Mouse (Mus musculus): ENCODE data around the gene Celf2. TPM values are rescaled to one million over a fixed set of nuclear protein-coding genes. Genes with fewer than 3 reads are reported as not detected.

Celf2 gene
- polyA plus RNA-seq, 1 experiment from 2014 or later, result 35.4 TPM

GRCm38 (mm10) chr2:6647028-6647427, 862.3 kb downstream of the Celf2 start:
- ATAC-seq, result no peak
- WGBS, result 89% methylated on average over 4 of the region's 4 CpGs

GRCm38 (mm10) chr2:6646325-6646724, 863.0 kb downstream of the Celf2 start:
- no peaks in the 10 kb centered on the region for H3K9me3 ChIP-seq (ENCODE audit: control insufficient read depth, low read length)
- no peaks in the 10 kb centered on the region for H3K27me3 ChIP-seq (replicated peaks; ENCODE audit: control insufficient read depth, insufficient read depth, low read length)
- 81% methylated on average over 3 of the region's 3 CpGs for WGBS
- no peak for ATAC-seq
- H3K4me1 ChIP-seq (ENCODE audit: control insufficient read depth, insufficient read depth, low read length), result no peaks in the 10 kb centered on the region
- no peak overlapping the region for H3K9ac ChIP-seq (ENCODE audit: low read depth, low read length)
- H3K36me3 ChIP-seq (ENCODE audit: control insufficient read depth, insufficient read depth, low read length), result no peaks in the 10 kb centered on the region
- H3K4me3 ChIP-seq (ENCODE audit: low read length), result no peak overlapping the region
- H3K4me2 ChIP-seq (ENCODE audit: low read depth, low read length), result no peak overlapping the region
- H3K27ac ChIP-seq (ENCODE audit: low read length), result no peak overlapping the region

More at GRCm38 (mm10) chr2:6647028-6647427, 862.3 kb downstream of the Celf2 start:
- H3K27ac ChIP-seq (ENCODE audit: low read length), result no peak overlapping the region
- H3K4me1 ChIP-seq (ENCODE audit: control insufficient read depth, insufficient read depth, low read length), result no peaks in the 10 kb centered on the region
- no peaks in the 10 kb centered on the region for H3K36me3 ChIP-seq (ENCODE audit: control insufficient read depth, insufficient read depth, low read length)
- H3K27me3 ChIP-seq (replicated peaks; ENCODE audit: control insufficient read depth, insufficient read depth, low read length), result no peaks in the 10 kb centered on the region
- H3K9me3 ChIP-seq (ENCODE audit: control insufficient read depth, low read length), result no peaks in the 10 kb centered on the region
- H3K4me2 ChIP-seq (ENCODE audit: low read depth, low read length), result no peak overlapping the region
- no peak overlapping the region for H3K4me3 ChIP-seq (ENCODE audit: low read length)
- no peak overlapping the region for H3K9ac ChIP-seq (ENCODE audit: low read depth, low read length)

GRCm38 (mm10) chr2:6642222-6642850, 867.0 kb downstream of the Celf2 start:
- WGBS, result 72% methylated on average over 3 of the region's 3 CpGs
- no peak overlapping the region for H3K9ac ChIP-seq (ENCODE audit: low read depth, low read length)
- no peaks in the 10 kb centered on the region for H3K36me3 ChIP-seq (ENCODE audit: control insufficient read depth, insufficient read depth, low read length)
- no peaks in the 10 kb centered on the region for H3K9me3 ChIP-seq (ENCODE audit: control insufficient read depth, low read length)
- no peak overlapping the region for H3K4me2 ChIP-seq (ENCODE audit: low read depth, low read length)
- no peak for ATAC-seq
- H3K27me3 ChIP-seq (replicated peaks; ENCODE audit: control insufficient read depth, insufficient read depth, low read length), result no peaks in the 10 kb centered on the region
- H3K27ac ChIP-seq (ENCODE audit: low read length), result no peak overlapping the region
- H3K4me3 ChIP-seq (ENCODE audit: low read length), result no peak overlapping the region
- no peaks in the 10 kb centered on the region for H3K4me1 ChIP-seq (ENCODE audit: control insufficient read depth, insufficient read depth, low read length)

- H3K9me3 ChIP-seq (ENCODE audit: control insufficient read depth, low read length), result no peaks in the 10 kb centered on the region
- ATAC-seq, result no peak
- H3K9ac ChIP-seq (ENCODE audit: low read depth, low read length), result no peak overlapping the region
- no peak overlapping the region for H3K4me2 ChIP-seq (ENCODE audit: low read depth, low read length)
- WGBS, result 83% methylated on average over 6 of the region's 6 CpGs
- H3K27ac ChIP-seq (ENCODE audit: low read length), result no peak overlapping the region
- no peaks in the 10 kb centered on the region for H3K4me1 ChIP-seq (ENCODE audit: control insufficient read depth, insufficient read depth, low read length)
- H3K36me3 ChIP-seq (ENCODE audit: control insufficient read depth, insufficient read depth, low read length), result no peaks in the 10 kb centered on the region
- H3K27me3 ChIP-seq (replicated peaks; ENCODE audit: control insufficient read depth, insufficient read depth, low read length), result no peaks in the 10 kb centered on the region
- H3K4me3 ChIP-seq (ENCODE audit: low read length), result no peak overlapping the region
These were observed 870.0 kb downstream of the Celf2 start for GRCm38 (mm10) chr2:6639370-6639769.

GRCm38 (mm10) chr2:6637147-6637546, 872.2 kb downstream of the Celf2 start:
- Histone ChIP-seq H3K4me2 (ENCODE audit: low read depth, low read length) (no peak overlapping the region), H3K9ac (ENCODE audit: low read depth, low read length) (no peak overlapping the region), H3K4me1 (ENCODE audit: control insufficient read depth, insufficient read depth, low read length) (no peaks in the 10 kb centered on the region), H3K27ac (ENCODE audit: low read length) (no peak overlapping the region), H3K27me3 (replicated peaks; ENCODE audit: control insufficient read depth, insufficient read depth, low read length) (no peaks in the 10 kb centered on the region), H3K36me3 (ENCODE audit: control insufficient read depth, insufficient read depth, low read length) (no peaks in the 10 kb centered on the region), H3K9me3 (ENCODE audit: control insufficient read depth, low read length) (no peaks in the 10 kb centered on the region), H3K4me3 (ENCODE audit: low read length) (no peak overlapping the region)
- 80% methylated on average over 2 of the region's 2 CpGs for WGBS
- ATAC-seq, result no peak

GRCm38 (mm10) chr2:6634899-6635298, 874.5 kb downstream of the Celf2 start:
- Histone ChIP-seq H3K9me3 (ENCODE audit: control insufficient read depth, low read length) (no peaks in the 10 kb centered on the region), H3K4me3 (ENCODE audit: low read length) (no peak overlapping the region), H3K27me3 (replicated peaks; ENCODE audit: control insufficient read depth, insufficient read depth, low read length) (no peaks in the 10 kb centered on the region), H3K27ac (ENCODE audit: low read length) (no peak overlapping the region), H3K36me3 (ENCODE audit: control insufficient read depth, insufficient read depth, low read length) (no peaks in the 10 kb centered on the region), H3K9ac (ENCODE audit: low read depth, low read length) (no peak overlapping the region), H3K4me2 (ENCODE audit: low read depth, low read length) (no peak overlapping the region), H3K4me1 (ENCODE audit: control insufficient read depth, insufficient read depth, low read length) (no peaks in the 10 kb centered on the region)
- no peak for ATAC-seq
- WGBS, result 93% methylated on average over 6 of the region's 6 CpGs

- WGBS, result 88% methylated on average over 1 of the region's 1 CpGs
- no peaks in the 10 kb centered on the region for H3K36me3 ChIP-seq (ENCODE audit: control insufficient read depth, insufficient read depth, low read length)
- no peak overlapping the region for H3K4me2 ChIP-seq (ENCODE audit: low read depth, low read length)
- H3K4me3 ChIP-seq (ENCODE audit: low read length), result no peak overlapping the region
- H3K27me3 ChIP-seq (replicated peaks; ENCODE audit: control insufficient read depth, insufficient read depth, low read length), result no peaks in the 10 kb centered on the region
- ATAC-seq, result no peak
- H3K4me1 ChIP-seq (ENCODE audit: control insufficient read depth, insufficient read depth, low read length), result no peaks in the 10 kb centered on the region
- no peak overlapping the region for H3K27ac ChIP-seq (ENCODE audit: low read length)
- no peak overlapping the region for H3K9ac ChIP-seq (ENCODE audit: low read depth, low read length)
- no peaks in the 10 kb centered on the region for H3K9me3 ChIP-seq (ENCODE audit: control insufficient read depth, low read length)
These were observed 876.2 kb downstream of the Celf2 start for GRCm38 (mm10) chr2:6633115-6633514.

- ATAC-seq, result no peak
- 70% methylated on average over 4 of the region's 4 CpGs for WGBS
- no peak overlapping the region for H3K4me2 ChIP-seq (ENCODE audit: low read depth, low read length)
- H3K4me1 ChIP-seq (ENCODE audit: control insufficient read depth, insufficient read depth, low read length), result no peaks in the 10 kb centered on the region
- no peak overlapping the region for H3K27ac ChIP-seq (ENCODE audit: low read length)
- no peaks in the 10 kb centered on the region for H3K27me3 ChIP-seq (replicated peaks; ENCODE audit: control insufficient read depth, insufficient read depth, low read length)
- no peaks in the 10 kb centered on the region for H3K9me3 ChIP-seq (ENCODE audit: control insufficient read depth, low read length)
- H3K9ac ChIP-seq (ENCODE audit: low read depth, low read length), result no peak overlapping the region
- H3K4me3 ChIP-seq (ENCODE audit: low read length), result no peak overlapping the region
- no peaks in the 10 kb centered on the region for H3K36me3 ChIP-seq (ENCODE audit: control insufficient read depth, insufficient read depth, low read length)
These were observed 885.6 kb downstream of the Celf2 start for GRCm38 (mm10) chr2:6623802-6624201.

GRCm38 (mm10) chr2:6622082-6622481, 887.3 kb downstream of the Celf2 start:
- H3K4me1 ChIP-seq (ENCODE audit: control insufficient read depth, insufficient read depth, low read length), result no peaks in the 10 kb centered on the region
- H3K4me2 ChIP-seq (ENCODE audit: low read depth, low read length), result no peak overlapping the region
- H3K36me3 ChIP-seq (ENCODE audit: control insufficient read depth, insufficient read depth, low read length), result no peaks in the 10 kb centered on the region
- H3K9ac ChIP-seq (ENCODE audit: low read depth, low read length), result no peak overlapping the region
- ATAC-seq, result no peak
- H3K27ac ChIP-seq (ENCODE audit: low read length), result no peak overlapping the region
- no peaks in the 10 kb centered on the region for H3K9me3 ChIP-seq (ENCODE audit: control insufficient read depth, low read length)
- H3K27me3 ChIP-seq (replicated peaks; ENCODE audit: control insufficient read depth, insufficient read depth, low read length), result no peaks in the 10 kb centered on the region
- WGBS, result 69% methylated on average over 5 of the region's 5 CpGs
- H3K4me3 ChIP-seq (ENCODE audit: low read length), result no peak overlapping the region

GRCm38 (mm10) chr2:6618856-6619255, 890.5 kb downstream of the Celf2 start:
- Histone ChIP-seq H3K4me3 (ENCODE audit: low read length) (no peak overlapping the region), H3K9ac (ENCODE audit: low read depth, low read length) (no peak overlapping the region), H3K4me2 (ENCODE audit: low read depth, low read length) (no peak overlapping the region), H3K36me3 (ENCODE audit: control insufficient read depth, insufficient read depth, low read length) (no peaks in the 10 kb centered on the region), H3K27ac (ENCODE audit: low read length) (no peak overlapping the region), H3K9me3 (ENCODE audit: control insufficient read depth, low read length) (no peaks in the 10 kb centered on the region), H3K4me1 (ENCODE audit: control insufficient read depth, insufficient read depth, low read length) (no peaks in the 10 kb centered on the region), H3K27me3 (replicated peaks; ENCODE audit: control insufficient read depth, insufficient read depth, low read length) (no peaks in the 10 kb centered on the region)
- WGBS, result 85% methylated on average over 3 of the region's 3 CpGs
- ATAC-seq, result no peak

Measured in intestine, embryonic 16.5 days (tissue).